Mouse (Mus musculus): ENCODE measurements around the gene Zmym5.

GRCm38 (mm10) chr14:56844033-56844432 lies 32.5 kb upstream of the Zmym5 start:
- TF ChIP-seq CTCF (IDR thresholded peaks at IDR 0.05; ENCODE audit: low read depth) (no peak), EP300 (IDR thresholded peaks at IDR 0.05; ENCODE audit: low read depth) (no peak)

All from liver, embryonic 14.5 days (tissue).